Mouse (Mus musculus) hindbrain, embryonic 14.5 days (tissue): ENCODE results near the gene Dennd2d. TPM values are rescaled to one million over a fixed set of nuclear protein-coding genes. Genes with fewer than 3 reads are reported as not detected.

ENCODE experiments used
- ATAC-seq: fragments of 200-750 bp; cut with Nextera tagmentation; 2 replicates; pipeline ENCODE4 v1.8.0; 2017; ENCODE audit warnings: moderate number of reproducible peaks, mild to moderate bottlenecking, moderate TSS enrichment, moderate library complexity; ENCODE audit not compliant: low FRiP score
- DNase-seq: peaks from one replicate; pipeline ENCODE4 v3.0.0-alpha.2; 2015; ENCODE audit warnings: low spot score
- H3K27ac ChIP-seq: fragments of 300-500 bp; sonication (generic); 2 replicates; pipeline ENCODE4 v1.5.1; 2014; ENCODE audit warnings: mild to moderate bottlenecking, moderate library complexity
- H3K27me3 ChIP-seq: fragments of 300-500 bp; sonication (generic); 2 replicates; pipeline ENCODE4 v1.6.1; 2014; ENCODE audit warnings: mild to moderate bottlenecking, low read length, mixed read lengths; ENCODE audit not compliant: control insufficient read depth, insufficient read depth
- H3K36me3 ChIP-seq: fragments of 300-500 bp; sonication (generic); replicated peaks from 2 replicates; pipeline ENCODE4 v1.6.1; 2014; ENCODE audit not compliant: control insufficient read depth, insufficient read depth
- H3K4me1 ChIP-seq: fragments of 300-500 bp; sonication (generic); replicated peaks from 2 replicates; pipeline ENCODE4 v1.6.1; 2014; ENCODE audit warnings: antibody characterized with exemption, low read length, mixed read lengths; ENCODE audit not compliant: control insufficient read depth, insufficient read depth
- H3K4me2 ChIP-seq: fragments of 300-500 bp; sonication (generic); replicated peaks from 2 replicates; pipeline ENCODE4 v1.6.1; 2014; ENCODE audit warnings: mild to moderate bottlenecking, moderate library complexity
- H3K4me3 ChIP-seq: fragments of 300-500 bp; sonication (generic); replicated peaks from 2 replicates; pipeline ENCODE4 v1.5.1; 2014; ENCODE audit warnings: mild to moderate bottlenecking, low read length
- H3K9ac ChIP-seq: fragments of 300-500 bp; sonication (generic); 2 replicates; pipeline ENCODE4 v1.6.1; 2014
- H3K9me3 ChIP-seq: fragments of 300-500 bp; sonication (generic); 2 replicates; pipeline ENCODE4 v1.6.1; 2016; ENCODE audit warnings: low read length; ENCODE audit not compliant: control insufficient read depth
- WGBS: fragments of 180-500 bp; shearing (Covaris S2); extraction: QIAGEN DNeasy Blood & Tissue Kit; methylation state at CpG from one replicate; pipeline ENCODE4 v1.1.7; 2014; 5-methylcytosine and 5-hydroxymethylcytosine counted together
- polyA plus RNA-seq: library from polyadenylated mRNA; unstranded; fragments of >200 nt; fragmentation: Nextera tagmentation; extraction: Ambion mirVana; gene quantifications from 2 replicates; pipeline ENCODE4 v1.2.1, GENCODE M21; 2014

Dennd2d gene
- polyA plus RNA-seq, 1 experiment from 2014 or later, result 0.58 TPM

DNA sequence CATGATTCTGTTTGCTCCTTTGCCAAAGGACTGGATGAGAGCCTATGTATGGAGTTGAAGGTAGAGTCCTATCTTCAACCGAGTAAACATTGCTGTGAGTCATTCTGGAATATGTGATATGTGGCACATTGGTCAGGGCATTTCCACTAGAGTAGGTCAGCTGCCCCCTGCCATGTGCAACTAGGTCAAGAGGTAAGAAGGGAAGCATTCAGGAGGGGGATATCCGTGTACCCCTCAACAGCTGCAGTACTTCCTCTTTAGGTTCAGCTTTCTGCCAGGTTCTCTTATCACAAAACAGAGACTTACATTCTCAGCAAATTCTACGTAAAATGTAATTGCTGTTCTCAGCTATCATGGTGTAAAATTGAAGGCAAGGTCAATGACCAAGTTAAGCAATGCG is 8.0 kb upstream of the Dennd2d start:
- Histone ChIP-seq H3K36me3 (no peaks in the 10 kb centered on the region), H3K4me1 (no peaks in the 10 kb centered on the region), H3K27me3 (no peaks in the 10 kb centered on the region), H3K9ac (no peak overlapping the region), H3K4me2 (no peak overlapping the region), H3K27ac (no peak overlapping the region), H3K9me3 (no peaks in the 10 kb centered on the region), H3K4me3 (no peak overlapping the region)
- 91% methylated on average over 4 of the region's 4 CpGs for WGBS
- DNase-seq (no peak), ATAC-seq (no peak)

- ATAC-seq, result no peak
- WGBS, result 92% methylated on average over 1 of the region's 1 CpGs
- Histone ChIP-seq H3K27ac (no peak overlapping the region), H3K4me3 (no peak overlapping the region), H3K9me3 (no peaks in the 10 kb centered on the region), H3K4me1 (no peaks in the 10 kb centered on the region), H3K9ac (no peak overlapping the region), H3K27me3 (0 out of 2 replicates have a peak, but pooled peaks cover 5% of the 10 kb centered on the region), H3K36me3 (no peaks in the 10 kb centered on the region), H3K4me2 (no peak overlapping the region)
- no peak for DNase-seq
These were observed 5.3 kb upstream of the Dennd2d start for GRCm38 (mm10) chr3:106476863-106477262.

DNA sequence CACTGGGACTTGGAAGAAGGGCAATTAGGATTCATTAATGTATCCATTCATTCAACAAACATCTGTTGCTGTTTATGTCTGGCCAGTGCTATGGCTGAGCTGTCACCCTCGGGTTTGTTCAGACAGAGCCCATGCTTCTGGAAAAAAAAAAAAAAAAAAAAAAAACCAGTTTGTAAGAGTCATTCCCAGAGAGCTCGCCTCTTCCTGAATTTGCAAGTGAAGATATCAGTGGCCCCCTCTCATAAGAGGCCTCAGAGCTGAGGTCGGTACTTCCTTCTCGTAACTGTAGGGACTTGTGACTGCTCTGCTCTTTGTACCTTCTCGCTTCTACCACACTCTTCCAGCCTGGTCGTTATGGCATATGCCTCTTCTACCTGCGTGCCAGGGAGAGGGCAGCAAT is 1.1 kb downstream of the Dennd2d start:
- Histone ChIP-seq H3K36me3 (no peaks in the 10 kb centered on the region), H3K27ac (no peak overlapping the region), H3K4me1 (no peaks in the 10 kb centered on the region), H3K9ac (no peak overlapping the region), H3K9me3 (no peaks in the 10 kb centered on the region), H3K4me2 (no peak overlapping the region), H3K4me3 (no peak overlapping the region), H3K27me3 (0 out of 2 replicates have a peak, but pooled peaks cover 9% of the 10 kb centered on the region)
- 81% methylated on average over 7 of the region's 7 CpGs for WGBS
- DNase-seq, result no peak
- ATAC-seq, result no peak

GRCm38 (mm10) chr3:106483796-106484405 is 1.7 kb downstream of the Dennd2d start:
- DNase-seq (no peak), ATAC-seq (no peak)
- no peak overlapping the region for H3K27ac ChIP-seq
- H3K27me3 ChIP-seq, result 0 out of 2 replicates have a peak, but pooled peaks cover 9% of the 10 kb centered on the region
- H3K4me3 ChIP-seq, result no peak overlapping the region
- no peaks in the 10 kb centered on the region for H3K9me3 ChIP-seq
- WGBS, result 77% methylated on average over 4 of the region's 4 CpGs
- no peak overlapping the region for H3K9ac ChIP-seq
- no peak overlapping the region for H3K4me2 ChIP-seq
- H3K4me1 ChIP-seq, result no peaks in the 10 kb centered on the region
- no peaks in the 10 kb centered on the region for H3K36me3 ChIP-seq

DNA sequence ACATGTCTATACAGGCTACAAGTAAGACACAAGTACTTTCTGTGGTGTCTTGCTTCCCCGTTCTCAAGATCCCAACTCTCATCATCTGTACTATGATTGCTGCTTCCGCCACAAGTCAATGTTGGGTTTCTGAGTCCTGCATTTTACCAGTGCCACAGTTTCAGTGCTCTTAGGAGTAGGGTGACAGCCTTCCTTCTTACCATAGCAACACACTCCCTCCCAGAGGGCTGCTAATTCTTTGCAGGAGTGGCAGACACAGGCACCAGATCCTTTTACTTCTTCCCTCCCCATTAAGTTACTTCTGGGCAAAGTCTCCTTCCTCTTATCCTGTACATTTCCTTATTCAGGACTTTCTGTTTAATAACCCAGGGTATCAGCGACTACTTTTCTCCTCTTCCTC is 2.7 kb downstream of the Dennd2d start:
- ATAC-seq, result no peak
- H3K27me3 ChIP-seq, result 0 out of 2 replicates have a peak, but pooled peaks cover 9% of the 10 kb centered on the region
- WGBS, result 95% methylated on average over 3 of the region's 3 CpGs
- H3K9ac ChIP-seq, result no peak overlapping the region
- no peak for DNase-seq
- H3K27ac ChIP-seq, result no peak overlapping the region
- H3K36me3 ChIP-seq, result no peaks in the 10 kb centered on the region
- no peak overlapping the region for H3K4me3 ChIP-seq
- H3K4me2 ChIP-seq, result no peak overlapping the region
- H3K9me3 ChIP-seq, result no peaks in the 10 kb centered on the region
- no peaks in the 10 kb centered on the region for H3K4me1 ChIP-seq

- WGBS, result 82% methylated on average over 5 of the region's 5 CpGs
- H3K36me3 ChIP-seq, result no peaks in the 10 kb centered on the region
- no peaks in the 10 kb centered on the region for H3K9me3 ChIP-seq
- ATAC-seq, result no peak
- no peak overlapping the region for H3K27ac ChIP-seq
- H3K4me1 ChIP-seq, result no peaks in the 10 kb centered on the region
- no peak overlapping the region for H3K4me3 ChIP-seq
- no peak overlapping the region for H3K4me2 ChIP-seq
- no peak for DNase-seq
- H3K27me3 ChIP-seq, result 0 out of 2 replicates have a peak, but pooled peaks cover 9% of the 10 kb centered on the region
- no peak overlapping the region for H3K9ac ChIP-seq
These were observed 3.6 kb downstream of the Dennd2d start for GRCm38 (mm10) chr3:106485810-106486209.

DNA sequence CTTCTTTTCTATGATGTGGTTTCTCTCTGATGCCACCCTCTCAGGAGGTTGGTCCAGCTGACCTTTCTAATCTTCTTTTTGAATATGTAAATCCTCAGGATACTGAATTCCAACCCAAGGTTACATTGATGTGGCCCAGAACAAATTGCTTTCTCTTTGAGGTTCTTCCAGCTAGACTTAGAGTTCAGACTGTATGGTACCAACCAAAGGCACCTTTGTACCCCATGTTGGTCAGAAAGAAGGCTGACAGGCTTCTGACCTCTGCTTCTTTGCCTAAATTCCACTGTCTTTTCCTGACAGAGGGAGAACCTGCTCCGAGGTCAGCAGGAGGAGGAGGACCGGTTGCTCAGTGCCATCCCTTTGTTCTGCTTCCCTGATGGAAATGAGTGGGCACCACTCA is 5.3 kb downstream of the Dennd2d start:
- Histone ChIP-seq H3K27me3 (no peaks in the 10 kb centered on the region), H3K9me3 (no peaks in the 10 kb centered on the region), H3K4me2 (no peak overlapping the region), H3K36me3 (no peaks in the 10 kb centered on the region), H3K9ac (no peak overlapping the region), H3K4me3 (no peak overlapping the region), H3K27ac (no peak overlapping the region), H3K4me1 (no peaks in the 10 kb centered on the region)
- no peak for DNase-seq
- WGBS, result 77% methylated on average over 2 of the region's 2 CpGs
- ATAC-seq, result no peak

DNA sequence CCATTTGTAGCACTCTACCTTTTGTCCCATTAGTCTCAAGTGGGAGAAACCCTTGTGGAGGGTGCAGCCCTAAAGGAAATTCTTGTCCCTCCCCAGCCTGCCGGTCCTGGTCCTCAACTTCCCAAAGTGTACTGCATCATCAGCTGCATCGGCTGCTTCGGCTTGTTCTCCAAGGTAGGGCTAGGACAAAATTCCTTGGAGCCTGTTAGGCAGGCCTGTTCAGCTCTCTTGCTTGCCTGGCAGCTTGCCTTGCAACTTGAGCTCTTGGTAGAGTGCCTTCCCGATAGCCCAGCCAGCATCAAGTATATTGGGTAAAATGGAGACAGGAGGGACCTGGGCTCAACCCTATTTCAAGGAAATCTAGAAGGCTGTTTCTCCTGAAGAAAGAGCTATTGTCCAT is 8.0 kb downstream of the Dennd2d start:
- no peak for DNase-seq
- H3K4me3 ChIP-seq, result no peak overlapping the region
- WGBS, result 95% methylated on average over 4 of the region's 4 CpGs
- no peaks in the 10 kb centered on the region for H3K4me1 ChIP-seq
- ATAC-seq, result no peak
- no peaks in the 10 kb centered on the region for H3K9me3 ChIP-seq
- no peak overlapping the region for H3K4me2 ChIP-seq
- no peak overlapping the region for H3K9ac ChIP-seq
- H3K27ac ChIP-seq, result no peak overlapping the region
- H3K36me3 ChIP-seq, result no peaks in the 10 kb centered on the region
- H3K27me3 ChIP-seq, result no peaks in the 10 kb centered on the region

- Histone ChIP-seq H3K9ac (no peak overlapping the region), H3K4me3 (no peak overlapping the region), H3K4me1 (no peaks in the 10 kb centered on the region), H3K27me3 (no peaks in the 10 kb centered on the region), H3K36me3 (no peaks in the 10 kb centered on the region), H3K4me2 (no peak overlapping the region), H3K27ac (no peak overlapping the region), H3K9me3 (no peaks in the 10 kb centered on the region)
- DNase-seq, result no peak
- 100% methylated on average over 1 of the region's 1 CpGs for WGBS
- ATAC-seq, result no peak
These were observed 10.5 kb downstream of the Dennd2d start for GRCm38 (mm10) chr3:106492723-106493122.

- no peaks in the 10 kb centered on the region for H3K36me3 ChIP-seq
- no peak overlapping the region for H3K4me3 ChIP-seq
- H3K4me2 ChIP-seq, result no peak overlapping the region
- no peak overlapping the region for H3K9ac ChIP-seq
- no peak for ATAC-seq
- no peaks in the 10 kb centered on the region for H3K27me3 ChIP-seq
- no peaks in the 10 kb centered on the region for H3K4me1 ChIP-seq
- H3K9me3 ChIP-seq, result no peaks in the 10 kb centered on the region
- DNase-seq, result no peak
- H3K27ac ChIP-seq, result no peak overlapping the region
- WGBS, result 94% methylated on average over 8 of the region's 8 CpGs
These were observed 11.0 kb downstream of the Dennd2d start for GRCm38 (mm10) chr3:106493202-106493601.
